Mouse (Mus musculus) E14TG2a.4 (cell line): ENCODE data around the gene Akr1b7.

Experiments
- CTCF ChIP-seq: conservative IDR thresholded peaks from 2 replicates; pipeline ENCODE4 v1.5.1; 2014; ENCODE audit warnings: low read length
- NANOG ChIP-seq: IDR thresholded peaks from 2 replicates; pipeline ENCODE4 v1.6.1; 2014; ENCODE audit warnings: borderline replicate concordance, low read length, mixed read lengths
- POU5F1 ChIP-seq: IDR thresholded peaks from 2 replicates; pipeline ENCODE4 v1.6.1; 2014; ENCODE audit warnings: low read length, borderline replicate concordance

GRCm38 (mm10) chr6:34416521-34416920, 4.4 kb downstream of the Akr1b7 start:
- TF ChIP-seq CTCF, result no peak
- TF ChIP-seq POU5F1, result no peak
- no peak for TF ChIP-seq NANOG
